Mouse (Mus musculus): ENCODE data around the gene Galnt4. TPM values are rescaled to one million over a fixed set of nuclear protein-coding genes. Genes with fewer than 3 reads are reported as not detected.
A peak's percentile ranks its signal among the peaks of the same experiment; 100 is the strongest.

Galnt4 gene
- polyA plus RNA-seq, 1 experiment from 2014 or later: 14.7 TPM

DNA sequence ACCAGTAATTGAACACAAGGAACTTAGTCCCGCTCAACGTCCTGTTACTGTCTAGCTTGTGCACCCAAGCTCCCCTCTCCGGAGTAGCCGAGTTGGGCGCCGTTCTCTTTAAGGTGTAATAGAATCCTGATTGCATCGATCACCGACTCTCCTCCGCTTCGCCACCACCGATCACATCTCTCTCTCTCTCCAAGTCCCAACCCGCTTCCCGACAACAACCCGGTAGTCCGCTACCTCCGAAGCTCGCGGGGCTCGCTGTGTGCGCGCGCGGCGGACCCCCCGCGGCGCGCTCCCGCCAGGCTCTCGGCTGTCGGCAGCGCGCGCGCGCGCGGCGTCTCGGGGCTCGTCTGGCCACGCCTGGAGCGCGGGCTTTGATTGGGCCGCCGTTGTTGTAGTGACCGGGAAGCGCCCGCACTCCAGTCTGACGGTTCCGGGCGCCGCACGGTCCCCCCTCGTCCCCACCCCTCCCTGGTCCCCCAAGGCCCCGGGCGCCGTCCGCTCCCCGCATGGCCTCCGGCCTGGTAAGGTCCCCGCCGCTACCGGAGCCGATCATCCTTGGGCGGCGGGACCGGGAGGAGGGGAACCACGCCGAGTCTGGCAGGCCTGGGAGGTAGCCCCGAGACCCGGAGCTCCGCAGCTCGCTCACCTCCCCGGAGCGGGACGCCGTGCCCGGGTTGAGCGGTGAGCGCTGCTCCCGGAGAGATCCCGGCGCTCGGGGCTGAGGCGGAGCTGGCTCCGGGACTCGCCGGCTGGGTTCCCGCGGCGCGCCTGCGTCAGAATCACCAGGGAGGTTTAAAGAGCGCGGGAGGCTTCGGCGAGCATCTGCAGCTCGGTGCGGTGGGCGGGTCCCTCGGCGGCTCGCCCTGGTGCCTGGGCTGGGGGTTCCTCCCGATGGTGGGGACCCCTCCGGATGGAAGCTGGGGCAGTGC is 992 bp upstream of the Galnt4 start, which contains the start of gene Poc1b:
Gene Poc1b (plus strand): TSS at position 334 of the 929 bp plus-strand sequence.
- no peaks in the 10 kb centered on the region for H3K4me1 ChIP-seq (ENCODE audit: control insufficient read depth, insufficient read depth, low read length)
- peak within 1 kb of the TSS; percentile 77 for H3K9ac ChIP-seq (ENCODE audit: low read depth, low read length)
- H3K27ac ChIP-seq (replicated peaks; ENCODE audit: low read depth, low read length): peak within 1 kb of the TSS; percentile 84
- peak; percentile 94 for ATAC-seq (ENCODE audit: low read depth)
- peak within 1 kb of the TSS; percentile 70 for H3K4me3 ChIP-seq (ENCODE audit: low read depth, low read length)
- no peaks in the 10 kb centered on the region for H3K27me3 ChIP-seq (replicated peaks; ENCODE audit: control insufficient read depth, insufficient read depth, low read length)
- WGBS: under 1% methylated on average over 37 of the region's 106 CpGs
- H3K4me2 ChIP-seq (ENCODE audit: low read depth, low read length): peak within 1 kb of the TSS; percentile 96
- H3K36me3 ChIP-seq (ENCODE audit: control insufficient read depth, insufficient read depth, low read length): peaks cover 15% of the 10 kb centered on the region; the same call in 1 of the 2 replicates
- peaks cover 9% of the 10 kb centered on the region; the same call in 1 of the 2 replicates for H3K9me3 ChIP-seq (ENCODE audit: control insufficient read depth, low read length)
- DNase-seq (ENCODE audit: low spot score): peak; percentile 96

GRCm38 (mm10) chr10:99108431-99108982 is 548 bp downstream of the Galnt4 start:
- Histone ChIP-seq H3K36me3 (ENCODE audit: control insufficient read depth, insufficient read depth, low read length) (peaks cover 15% of the 10 kb centered on the region; the same call in 1 of the 2 replicates), H3K9me3 (ENCODE audit: control insufficient read depth, low read length) (peaks cover 9% of the 10 kb centered on the region; the same call in 1 of the 2 replicates), H3K4me1 (ENCODE audit: control insufficient read depth, insufficient read depth, low read length) (no peaks in the 10 kb centered on the region), H3K27ac (replicated peaks; ENCODE audit: low read depth, low read length) (peak overlapping the region; percentile 84; the same call in 1 of the 2 replicates), H3K27me3 (replicated peaks; ENCODE audit: control insufficient read depth, insufficient read depth, low read length) (no peaks in the 10 kb centered on the region), H3K9ac (ENCODE audit: low read depth, low read length) (peak overlapping the region; percentile 77), H3K4me3 (ENCODE audit: low read depth, low read length) (peak overlapping the region; percentile 70), H3K4me2 (ENCODE audit: low read depth, low read length) (peak overlapping the region; percentile 96)
- no peak for DNase-seq (ENCODE audit: low spot score)
- WGBS: 34% methylated on average over 12 of the region's 12 CpGs
- no peak for ATAC-seq (ENCODE audit: low read depth)

- H3K4me3 ChIP-seq (ENCODE audit: low read depth, low read length): no peak overlapping the region
- WGBS: 43% methylated on average over 3 of the region's 3 CpGs
- peaks cover 9% of the 10 kb centered on the region; the same call in 1 of the 2 replicates for H3K9me3 ChIP-seq (ENCODE audit: control insufficient read depth, low read length)
- ATAC-seq (ENCODE audit: low read depth): no peak
- H3K9ac ChIP-seq (ENCODE audit: low read depth, low read length): no peak overlapping the region
- no peaks in the 10 kb centered on the region for H3K4me1 ChIP-seq (ENCODE audit: control insufficient read depth, insufficient read depth, low read length)
- H3K36me3 ChIP-seq (ENCODE audit: control insufficient read depth, insufficient read depth, low read length): peaks cover 15% of the 10 kb centered on the region; the same call in 1 of the 2 replicates
- no peak overlapping the region for H3K4me2 ChIP-seq (ENCODE audit: low read depth, low read length)
- no peaks in the 10 kb centered on the region for H3K27me3 ChIP-seq (replicated peaks; ENCODE audit: control insufficient read depth, insufficient read depth, low read length)
- no peak overlapping the region for H3K27ac ChIP-seq (replicated peaks; ENCODE audit: low read depth, low read length)
- DNase-seq (ENCODE audit: low spot score): no peak
Observed at GRCm38 (mm10) chr10:99113533-99113932, 5.6 kb downstream of the Galnt4 start.

DNA sequence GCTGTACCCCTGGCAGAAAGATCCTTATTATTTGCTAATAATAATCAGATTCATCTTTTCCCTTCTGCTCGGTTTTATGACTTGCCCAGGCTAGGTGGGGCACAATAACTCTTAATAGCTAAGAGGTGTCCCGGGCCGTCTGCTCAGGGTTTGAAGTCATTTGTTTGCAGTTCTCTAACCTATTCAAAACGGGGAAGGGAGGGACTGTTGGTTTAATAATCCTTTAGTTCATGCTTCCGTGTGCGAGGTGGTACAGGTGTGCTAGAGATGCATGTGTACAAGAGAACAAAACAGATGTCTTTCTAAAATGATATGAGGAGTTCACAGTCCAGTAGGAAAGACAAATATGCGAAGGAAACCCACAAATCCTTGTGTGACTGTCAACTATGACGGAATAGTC is 6.3 kb downstream of the Galnt4 start:
- Histone ChIP-seq H3K4me1 (ENCODE audit: control insufficient read depth, insufficient read depth, low read length) (0 out of 2 replicates have a peak, but pooled peaks cover 7% of the 10 kb centered on the region), H3K4me2 (ENCODE audit: low read depth, low read length) (no peak overlapping the region), H3K4me3 (ENCODE audit: low read depth, low read length) (no peak overlapping the region), H3K27ac (replicated peaks; ENCODE audit: low read depth, low read length) (no peak overlapping the region), H3K36me3 (ENCODE audit: control insufficient read depth, insufficient read depth, low read length) (peaks cover 12% of the 10 kb centered on the region; the same call in 1 of the 2 replicates), H3K27me3 (replicated peaks; ENCODE audit: control insufficient read depth, insufficient read depth, low read length) (no peaks in the 10 kb centered on the region), H3K9me3 (ENCODE audit: control insufficient read depth, low read length) (peaks cover 7% of the 10 kb centered on the region; the same call in 1 of the 2 replicates), H3K9ac (ENCODE audit: low read depth, low read length) (no peak overlapping the region)
- ATAC-seq (ENCODE audit: low read depth) (no peak), DNase-seq (ENCODE audit: low spot score) (no peak)
- 74% methylated on average over 8 of the region's 8 CpGs for WGBS

- no peak overlapping the region for H3K9ac ChIP-seq (ENCODE audit: low read depth, low read length)
Observed at GRCm38 (mm10) chr10:99115471-99116236, 7.7 kb downstream of the Galnt4 start.

DNA sequence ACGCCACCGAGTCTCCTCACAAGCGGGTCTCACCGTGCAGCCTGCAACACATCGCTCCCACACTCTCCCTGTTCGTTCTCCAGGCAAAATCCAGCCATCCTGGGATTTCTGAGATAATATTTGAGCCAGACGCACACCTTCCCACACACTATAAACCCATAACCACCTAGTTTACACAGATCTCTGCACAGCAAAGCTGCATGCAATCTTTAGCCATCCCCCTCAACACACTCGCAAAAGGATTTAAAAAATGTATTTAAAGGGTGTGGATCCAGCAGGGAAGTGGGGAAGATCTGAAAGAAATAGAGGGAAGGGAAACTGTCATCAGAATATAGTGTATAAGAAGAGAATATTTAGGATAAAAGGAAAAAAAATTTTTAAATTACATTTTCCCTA is 8.3 kb downstream of the Galnt4 start:
- Histone ChIP-seq H3K36me3 (ENCODE audit: control insufficient read depth, insufficient read depth, low read length) (no peaks in the 10 kb centered on the region; the same call in 1 of the 2 replicates), H3K27ac (replicated peaks; ENCODE audit: low read depth, low read length) (no peak overlapping the region), H3K4me1 (ENCODE audit: control insufficient read depth, insufficient read depth, low read length) (0 out of 2 replicates have a peak, but pooled peaks cover 8% of the 10 kb centered on the region), H3K9ac (ENCODE audit: low read depth, low read length) (no peak overlapping the region), H3K9me3 (ENCODE audit: control insufficient read depth, low read length) (no peaks in the 10 kb centered on the region), H3K27me3 (replicated peaks; ENCODE audit: control insufficient read depth, insufficient read depth, low read length) (no peaks in the 10 kb centered on the region), H3K4me2 (ENCODE audit: low read depth, low read length) (no peak overlapping the region), H3K4me3 (ENCODE audit: low read depth, low read length) (no peak overlapping the region)
- no peak for ATAC-seq (ENCODE audit: low read depth)
- WGBS: 51% methylated on average over 8 of the region's 8 CpGs
- no peak for DNase-seq (ENCODE audit: low spot score)

More at GRCm38 (mm10) chr10:99115471-99116236, 7.7 kb downstream of the Galnt4 start:
- H3K9me3 ChIP-seq (ENCODE audit: control insufficient read depth, low read length): no peaks in the 10 kb centered on the region
- ATAC-seq (ENCODE audit: low read depth): no peak
- no peak overlapping the region for H3K27ac ChIP-seq (replicated peaks; ENCODE audit: low read depth, low read length)
- DNase-seq (ENCODE audit: low spot score): no peak
- no peak overlapping the region for H3K4me2 ChIP-seq (ENCODE audit: low read depth, low read length)
- WGBS: 37% methylated on average over 18 of the region's 18 CpGs
- H3K27me3 ChIP-seq (replicated peaks; ENCODE audit: control insufficient read depth, insufficient read depth, low read length): no peaks in the 10 kb centered on the region
- no peak overlapping the region for H3K4me3 ChIP-seq (ENCODE audit: low read depth, low read length)
- H3K36me3 ChIP-seq (ENCODE audit: control insufficient read depth, insufficient read depth, low read length): peaks cover 3% of the 10 kb centered on the region; the same call in 1 of the 2 replicates
- 0 out of 2 replicates have a peak, but pooled peaks cover 8% of the 10 kb centered on the region for H3K4me1 ChIP-seq (ENCODE audit: control insufficient read depth, insufficient read depth, low read length)

DNA sequence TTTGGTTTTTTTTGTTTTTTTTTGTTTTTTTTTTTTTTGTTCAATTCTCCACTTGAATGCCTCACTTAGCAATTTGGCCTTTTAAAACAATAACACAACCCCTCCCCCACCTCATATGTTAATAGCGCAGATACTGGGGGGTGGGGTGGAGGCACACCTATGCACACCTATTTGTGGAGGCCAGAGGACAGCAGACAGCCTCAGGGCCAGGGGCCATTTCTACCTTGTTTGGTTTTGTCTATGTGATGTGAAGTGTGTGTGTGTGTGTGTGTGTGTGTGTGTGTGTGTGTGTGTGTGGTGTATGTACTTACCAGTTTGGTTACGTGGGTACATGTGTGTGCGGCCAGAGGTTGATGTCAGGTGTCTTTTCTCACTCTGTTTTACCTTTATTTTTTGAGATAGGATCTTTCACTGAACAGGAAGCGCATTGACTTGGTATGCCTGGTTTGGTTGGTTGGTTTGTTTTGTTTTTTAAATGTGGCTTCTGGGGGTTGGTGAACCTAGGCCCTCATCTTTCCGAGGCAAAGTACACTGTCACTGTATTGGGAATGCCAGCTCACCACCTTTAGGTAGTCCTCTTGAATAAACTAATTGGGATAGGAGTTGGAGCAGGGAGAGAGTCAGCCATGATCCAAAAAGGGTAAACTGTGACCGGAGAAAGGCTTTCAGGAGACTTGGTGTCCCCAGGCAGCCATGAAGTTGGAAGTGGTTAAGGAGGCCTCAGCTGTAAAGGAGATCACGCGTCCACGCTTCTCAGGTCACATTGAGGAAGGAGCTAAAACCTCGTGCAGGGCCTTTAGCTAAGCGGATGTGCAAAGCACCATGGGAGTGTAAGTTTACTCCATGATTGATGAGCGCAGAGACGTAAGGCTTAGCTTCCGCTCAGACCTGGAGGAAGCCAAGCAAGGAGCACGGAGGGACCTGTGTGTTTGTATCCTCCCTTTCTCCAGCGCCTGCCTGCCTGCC is 9.0 kb downstream of the Galnt4 start:
- no peak overlapping the region for H3K4me2 ChIP-seq (ENCODE audit: low read depth, low read length)
- H3K27ac ChIP-seq (replicated peaks; ENCODE audit: low read depth, low read length): no peak overlapping the region
- DNase-seq (ENCODE audit: low spot score): no peak
- no peaks in the 10 kb centered on the region for H3K36me3 ChIP-seq (ENCODE audit: control insufficient read depth, insufficient read depth, low read length)
- no peaks in the 10 kb centered on the region for H3K27me3 ChIP-seq (replicated peaks; ENCODE audit: control insufficient read depth, insufficient read depth, low read length)
- H3K4me3 ChIP-seq (ENCODE audit: low read depth, low read length): no peak overlapping the region
- WGBS: 84% methylated on average over 16 of the region's 16 CpGs
- 0 out of 2 replicates have a peak, but pooled peaks cover 8% of the 10 kb centered on the region for H3K4me1 ChIP-seq (ENCODE audit: control insufficient read depth, insufficient read depth, low read length)
- no peak overlapping the region for H3K9ac ChIP-seq (ENCODE audit: low read depth, low read length)
- no peaks in the 10 kb centered on the region for H3K9me3 ChIP-seq (ENCODE audit: control insufficient read depth, low read length)
- no peak for ATAC-seq (ENCODE audit: low read depth)
